Mouse (Mus musculus) heart, embryonic 13.5 days (tissue): ENCODE measurements around the gene Tasp1. TPM values are rescaled to one million over a fixed set of nuclear protein-coding genes. Genes with fewer than 3 reads are reported as not detected.
"Not testable (repeated sequence)": the region's sequence is repeated elsewhere in the genome, so short reads cannot be mapped to it uniquely, and the experiment has no call there.

Experiments used
- ATAC-seq: fragments of 200-750 bp; cut with Nextera tagmentation; 2 replicates; pipeline ENCODE4 v1.8.0; 2017; ENCODE audit warnings: moderate TSS enrichment; ENCODE audit not compliant: insufficient number of reproducible peaks, low FRiP score, low TSS enrichment; ENCODE audit errors: extremely low read depth
- H3K27ac ChIP-seq: fragments of 300-500 bp; sonication (generic); replicated peaks from 2 replicates; pipeline ENCODE4 v1.5.1; 2015; ENCODE audit warnings: moderate library complexity, mild to moderate bottlenecking, inconsistent platforms
- H3K27me3 ChIP-seq: fragments of 300-500 bp; sonication (generic); replicated peaks from 2 replicates; pipeline ENCODE4 v1.6.1; 2015; ENCODE audit warnings: mild to moderate bottlenecking, inconsistent platforms
- H3K36me3 ChIP-seq: fragments of 300-500 bp; sonication (generic); 2 replicates; pipeline ENCODE4 v1.6.1; 2015; ENCODE audit warnings: mild to moderate bottlenecking, inconsistent platforms
- H3K4me1 ChIP-seq: fragments of 300-500 bp; sonication (generic); 2 replicates; pipeline ENCODE4 v1.6.1; 2015; ENCODE audit warnings: inconsistent platforms
- H3K4me2 ChIP-seq: fragments of 300-500 bp; sonication (generic); 2 replicates; pipeline ENCODE4 v1.6.1; 2015; ENCODE audit warnings: inconsistent platforms, mild to moderate bottlenecking, moderate library complexity
- H3K4me3 ChIP-seq: fragments of 300-500 bp; sonication (generic); 2 replicates; pipeline ENCODE4 v1.5.1; 2015; ENCODE audit warnings: moderate library complexity, mild to moderate bottlenecking, inconsistent platforms
- H3K9ac ChIP-seq: fragments of 300-500 bp; sonication (generic); 2 replicates; pipeline ENCODE4 v1.6.1; 2015; ENCODE audit warnings: inconsistent platforms, mild to moderate bottlenecking, moderate library complexity
- H3K9me3 ChIP-seq: fragments of 300-500 bp; sonication (generic); 2 replicates; pipeline ENCODE4 v1.6.1; 2016; ENCODE audit warnings: inconsistent platforms
- WGBS: fragments of 180-500 bp; shearing (Covaris S2); methylation state at CpG from one replicate; pipeline ENCODE4 v1.1.7; 2015; ENCODE audit warnings: mixed read lengths; 5-methylcytosine and 5-hydroxymethylcytosine counted together
- polyA plus RNA-seq: library from polyadenylated mRNA; unstranded; fragments of >200 nt; fragmentation: Nextera tagmentation; extraction: Ambion mirVana; gene quantifications from 2 replicates; pipeline ENCODE4 v1.2.1, GENCODE M21; 2015

The Tasp1 gene
- polyA plus RNA-seq, 1 experiment from 2014 or later: 11.8 TPM

- no peaks in the 10 kb centered on the region for H3K4me1 ChIP-seq
- no peak for ATAC-seq
- no peak overlapping the region for H3K4me2 ChIP-seq
- H3K27ac ChIP-seq: no peak overlapping the region
- H3K9ac ChIP-seq: no peak overlapping the region
- H3K27me3 ChIP-seq: no peaks in the 10 kb centered on the region
- 76% methylated on average over 11 of the region's 11 CpGs for WGBS
- no peaks in the 10 kb centered on the region for H3K9me3 ChIP-seq
- no peaks in the 10 kb centered on the region for H3K36me3 ChIP-seq
- H3K4me3 ChIP-seq: no peak overlapping the region
These were observed 14.4 kb upstream of the Tasp1 start for GRCm38 (mm10) chr2:140080747-140081577.

GRCm38 (mm10) chr2:140079284-140079683 lies 12.7 kb upstream of the Tasp1 start:
- H3K4me3 ChIP-seq, H3K36me3 ChIP-seq, H3K9me3 ChIP-seq, H3K27ac ChIP-seq, H3K4me2 ChIP-seq, H3K4me1 ChIP-seq, H3K9ac ChIP-seq, H3K27me3 ChIP-seq, ATAC-seq: not testable (repeated sequence)

GRCm38 (mm10) chr2:140078600-140079280 lies 12.1 kb upstream of the Tasp1 start:
- Histone ChIP-seq H3K27me3 (no peaks in the 10 kb centered on the region), H3K9me3 (no peaks in the 10 kb centered on the region), H3K9ac (no peak overlapping the region), H3K4me1 (no peaks in the 10 kb centered on the region), H3K36me3 (no peaks in the 10 kb centered on the region), H3K27ac (no peak overlapping the region), H3K4me3 (no peak overlapping the region), H3K4me2 (no peak overlapping the region)
- ATAC-seq: no peak
- WGBS: 44% methylated on average over 6 of the region's 6 CpGs

GRCm38 (mm10) chr2:140077476-140077875 lies 10.9 kb upstream of the Tasp1 start:
- WGBS: 30% methylated on average over 1 of the region's 1 CpGs
- no peaks in the 10 kb centered on the region for H3K36me3 ChIP-seq

DNA sequence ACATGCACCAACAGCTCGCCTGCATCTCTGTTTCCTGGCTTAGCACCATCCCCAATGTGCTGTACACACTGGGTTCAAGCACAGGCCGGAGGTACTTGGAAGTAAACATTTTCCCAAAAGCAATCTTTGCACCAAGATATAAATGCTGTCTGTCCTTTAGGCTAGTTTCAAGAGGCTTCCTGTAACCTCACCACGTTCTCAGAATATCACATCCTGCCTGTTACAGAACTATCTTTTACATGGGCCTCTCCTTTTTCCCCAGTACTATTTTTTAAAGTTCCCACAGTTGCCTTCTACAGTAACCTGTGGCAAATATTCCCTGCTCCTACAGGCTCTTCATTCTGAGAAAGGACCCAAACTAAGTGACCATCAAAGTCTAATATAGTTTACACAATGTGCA lies 8.5 kb upstream of the Tasp1 start:
- Histone ChIP-seq H3K4me2 (no peak overlapping the region), H3K9me3 (no peaks in the 10 kb centered on the region), H3K4me1 (no peaks in the 10 kb centered on the region), H3K9ac (no peak overlapping the region), H3K36me3 (no peaks in the 10 kb centered on the region), H3K27ac (no peak overlapping the region), H3K27me3 (no peaks in the 10 kb centered on the region), H3K4me3 (no peak overlapping the region)
- ATAC-seq: no peak
- 68% methylated on average over 3 of the region's 3 CpGs for WGBS

More at GRCm38 (mm10) chr2:140077476-140077875, 10.9 kb upstream of the Tasp1 start:
- H3K4me3 ChIP-seq: no peak overlapping the region
- H3K9me3 ChIP-seq: no peaks in the 10 kb centered on the region
- H3K27ac ChIP-seq: no peak overlapping the region
- no peak overlapping the region for H3K9ac ChIP-seq
- no peak overlapping the region for H3K4me2 ChIP-seq
- H3K27me3 ChIP-seq: no peaks in the 10 kb centered on the region
- H3K4me1 ChIP-seq: no peaks in the 10 kb centered on the region
- ATAC-seq: no peak

GRCm38 (mm10) chr2:140067516-140067915 lies 911 bp upstream of the Tasp1 start:
- 43% methylated on average over 4 of the region's 4 CpGs for WGBS
- ATAC-seq: no peak

DNA sequence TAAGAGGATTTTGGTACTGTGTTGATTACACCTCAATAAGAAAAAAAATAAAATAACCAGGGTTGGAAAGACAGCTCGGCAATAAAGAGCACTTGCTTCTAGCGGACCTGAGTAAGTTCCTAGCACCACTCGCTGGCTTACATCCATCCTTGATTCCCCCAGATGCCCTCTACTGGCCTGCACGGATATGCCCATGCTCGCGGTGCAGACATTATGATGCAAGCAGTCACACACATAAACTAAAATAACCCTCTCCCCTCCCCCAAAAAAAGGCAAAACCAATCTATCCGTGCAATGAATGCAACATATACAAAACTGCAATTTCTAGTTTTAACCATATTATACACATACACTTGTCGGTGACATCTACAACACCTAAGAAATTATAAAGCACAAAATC lies 929 bp downstream of the Tasp1 start:
- no peak for ATAC-seq
- H3K4me2 ChIP-seq: peak overlapping the region; percentile 94
- no peak overlapping the region for H3K27ac ChIP-seq
- peak overlapping the region; percentile 94 for H3K4me3 ChIP-seq
- H3K9ac ChIP-seq: peak overlapping the region; percentile 95
- no peaks in the 10 kb centered on the region for H3K9me3 ChIP-seq
- no peaks in the 10 kb centered on the region for H3K36me3 ChIP-seq
- 81% methylated on average over 8 of the region's 8 CpGs for WGBS
- peaks cover 12% of the 10 kb centered on the region for H3K4me1 ChIP-seq
- H3K27me3 ChIP-seq: no peaks in the 10 kb centered on the region

More at GRCm38 (mm10) chr2:140067516-140067915, 911 bp upstream of the Tasp1 start:
- Histone ChIP-seq H3K4me1 (peaks cover 12% of the 10 kb centered on the region), H3K4me2 (peak overlapping the region; percentile 94), H3K9ac (no peak overlapping the region), H3K9me3 (no peaks in the 10 kb centered on the region), H3K27me3 (no peaks in the 10 kb centered on the region), H3K27ac (no peak overlapping the region), H3K4me3 (peak overlapping the region; percentile 94), H3K36me3 (no peaks in the 10 kb centered on the region)

DNA sequence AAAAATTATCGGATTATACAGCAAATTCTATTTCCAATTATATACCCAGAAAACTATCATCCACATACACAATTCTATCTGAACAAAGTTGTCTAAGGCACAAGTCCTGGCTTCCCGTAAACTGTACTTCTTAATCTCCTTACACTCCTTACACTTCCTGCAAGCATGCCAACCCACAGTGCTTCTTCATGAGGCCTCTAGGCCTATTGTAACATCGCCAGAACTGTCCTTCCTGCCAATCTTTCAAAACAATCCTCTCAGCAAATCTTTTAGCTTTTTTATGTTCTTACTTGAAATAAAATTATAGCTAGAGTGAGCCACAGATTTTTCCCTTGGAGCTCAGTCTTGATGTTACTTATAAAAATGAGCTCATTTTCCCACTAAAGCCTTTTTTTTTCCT lies 5.1 kb downstream of the Tasp1 start:
- H3K27ac ChIP-seq: no peak overlapping the region
- H3K9me3 ChIP-seq: no peaks in the 10 kb centered on the region
- WGBS: 79% methylated on average over 3 of the region's 3 CpGs
- H3K27me3 ChIP-seq: no peaks in the 10 kb centered on the region
- H3K9ac ChIP-seq: no peak overlapping the region
- no peak overlapping the region for H3K4me2 ChIP-seq
- H3K36me3 ChIP-seq: peaks cover 8% of the 10 kb centered on the region
- no peak overlapping the region for H3K4me3 ChIP-seq
- ATAC-seq: no peak
- peaks cover 6% of the 10 kb centered on the region; the same call in 1 of the 2 replicates for H3K4me1 ChIP-seq

GRCm38 (mm10) chr2:140060092-140060867 lies 6.3 kb downstream of the Tasp1 start:
- Histone ChIP-seq H3K4me3 (no peak overlapping the region), H3K27me3 (no peaks in the 10 kb centered on the region), H3K36me3 (peaks cover 14% of the 10 kb centered on the region), H3K9me3 (no peaks in the 10 kb centered on the region), H3K4me1 (no peaks in the 10 kb centered on the region), H3K4me2 (no peak overlapping the region), H3K27ac (no peak overlapping the region), H3K9ac (no peak overlapping the region)
- no peak for ATAC-seq
- 73% methylated on average over 4 of the region's 4 CpGs for WGBS

- H3K9me3 ChIP-seq: no peaks in the 10 kb centered on the region
- no peaks in the 10 kb centered on the region for H3K27me3 ChIP-seq
- no peak for ATAC-seq
- H3K4me3 ChIP-seq: no peak overlapping the region
- no peak overlapping the region for H3K4me2 ChIP-seq
- peaks cover 32% of the 10 kb centered on the region for H3K36me3 ChIP-seq
- WGBS: 85% methylated on average over 6 of the region's 6 CpGs
- H3K4me1 ChIP-seq: no peaks in the 10 kb centered on the region
- H3K27ac ChIP-seq: no peak overlapping the region
- H3K9ac ChIP-seq: no peak overlapping the region
These were observed 8.5 kb downstream of the Tasp1 start for GRCm38 (mm10) chr2:140058125-140058524.

GRCm38 (mm10) chr2:140051607-140052126 lies 14.9 kb downstream of the Tasp1 start:
- ATAC-seq: no peak
- WGBS: 71% methylated on average over 2 of the region's 2 CpGs
- Histone ChIP-seq H3K27me3 (no peaks in the 10 kb centered on the region), H3K4me3 (no peak overlapping the region), H3K9ac (no peak overlapping the region), H3K9me3 (no peaks in the 10 kb centered on the region), H3K4me1 (no peaks in the 10 kb centered on the region), H3K36me3 (peaks cover 77% of the 10 kb centered on the region), H3K4me2 (no peak overlapping the region), H3K27ac (no peak overlapping the region)
